Mouse (Mus musculus) thymus, adult 2 months (tissue): ENCODE results near the gene Rufy4.

Source experiments
- CTCF ChIP-seq: fragments of 200-500 bp; IDR thresholded peaks from 2 replicates; pipeline ENCODE4 v1.5.1; 2012; ENCODE audit warnings: mild to moderate bottlenecking, control low read depth, low read length, moderate library complexity, borderline replicate concordance; ENCODE audit not compliant: control insufficient read depth, poor library complexity, insufficient read depth; ENCODE audit errors: extremely low read depth
- POLR2A ChIP-seq: fragments of 200-500 bp; IDR thresholded peaks from 2 replicates; pipeline ENCODE4 v1.6.1; 2012; ENCODE audit warnings: mild to moderate bottlenecking, low read length, control low read depth, moderate library complexity; ENCODE audit not compliant: control insufficient read depth, poor library complexity, insufficient read depth; ENCODE audit errors: extremely low read depth

GRCm38 (mm10) chr1:74110932-74111695 is 14.2 kb upstream of the Rufy4 start:
- no peak for TF ChIP-seq CTCF
- TF ChIP-seq POLR2A, result no peak
